Mouse (Mus musculus): Measurements from ENCODE around the gene Hist1h2ac.
"Not testable (repeated sequence)": the region's sequence is repeated elsewhere in the genome, so short reads cannot be mapped to it uniquely, and the experiment has no call there.

The Hist1h2ac gene

GRCm38 (mm10) chr13:23700786-23701520, 17.2 kb upstream of the Hist1h2ac start:
- DNase-seq (ENCODE audit: low spot score in 2 of 2) = peak; percentile 54 to 82

GRCm38 (mm10) chr13:23699767-23700166, 16.0 kb upstream of the Hist1h2ac start:
- no peak for DNase-seq (ENCODE audit: low spot score in 2 of 2)

- DNase-seq (ENCODE audit: low spot score in 2 of 2) = no peak
These were observed 15.2 kb upstream of the Hist1h2ac start for GRCm38 (mm10) chr13:23698996-23699395.

GRCm38 (mm10) chr13:23698300-23698693, 14.5 kb upstream of the Hist1h2ac start, which contains the start of gene Hist1h4c:
Gene Hist1h4c, minus strand, starts transcription at chr13:23698454.
- peak; percentile 100 for DNase-seq (ENCODE audit: low spot score in 2 of 2)

- peak; percentile 34 to 46 for DNase-seq (ENCODE audit: low spot score in 2 of 2)
These were observed 13.9 kb upstream of the Hist1h2ac start for GRCm38 (mm10) chr13:23697491-23698299.

- no peak for DNase-seq (ENCODE audit: low spot score in 2 of 2)
These were observed 12.3 kb upstream of the Hist1h2ac start for GRCm38 (mm10) chr13:23696061-23696474.

GRCm38 (mm10) chr13:23695514-23695913, 11.8 kb upstream of the Hist1h2ac start, which contains the start of gene Hist1h1t:
Gene Hist1h1t, plus strand, starts transcription at chr13:23695814.
- no peak for DNase-seq (ENCODE audit: low spot score in 2 of 2)

- no peak for DNase-seq (ENCODE audit: low spot score in 2 of 2)
These were observed 11.2 kb upstream of the Hist1h2ac start for GRCm38 (mm10) chr13:23694956-23695355.

GRCm38 (mm10) chr13:23693856-23694440, 10.2 kb upstream of the Hist1h2ac start:
- no peak for DNase-seq (ENCODE audit: low spot score in 2 of 2)

GRCm38 (mm10) chr13:23689459-23689858, 5.7 kb upstream of the Hist1h2ac start:
- DNase-seq (ENCODE audit: low spot score in 2 of 2) = no peak

GRCm38 (mm10) chr13:23688956-23689355, 5.2 kb upstream of the Hist1h2ac start:
- DNase-seq (ENCODE audit: low spot score in 2 of 2) = no peak

- no peak for DNase-seq (ENCODE audit: low spot score in 2 of 2)
These were observed 4.2 kb upstream of the Hist1h2ac start for GRCm38 (mm10) chr13:23687907-23688306.

- DNase-seq (ENCODE audit: low spot score in 2 of 2) = no peak
These were observed 3.4 kb upstream of the Hist1h2ac start for GRCm38 (mm10) chr13:23687181-23687580.

GRCm38 (mm10) chr13:23685966-23686365, 2.2 kb upstream of the Hist1h2ac start:
- peak in 1 of 2 experiments; percentile 22 for DNase-seq (ENCODE audit: low spot score in 2 of 2)

GRCm38 (mm10) chr13:23685121-23685861, 1.5 kb upstream of the Hist1h2ac start:
- peak; percentile 13 to 24 for DNase-seq (ENCODE audit: low spot score in 2 of 2)

GRCm38 (mm10) chr13:23684295-23684945, 672 bp upstream of the Hist1h2ac start:
- peak; percentile 26 to 63 for DNase-seq (ENCODE audit: low spot score in 2 of 2)

- not testable (repeated sequence) for DNase-seq (ENCODE audit: low spot score in 2 of 2)
These were observed 597 bp downstream of the Hist1h2ac start for GRCm38 (mm10) chr13:23682947-23683754.

- DNase-seq (ENCODE audit: low spot score in 2 of 2) = no peak
These were observed 1.2 kb downstream of the Hist1h2ac start for GRCm38 (mm10) chr13:23682623-23682946.

- DNase-seq (ENCODE audit: low spot score in 2 of 2) = no peak
These were observed 1.7 kb downstream of the Hist1h2ac start for GRCm38 (mm10) chr13:23681990-23682582.

- DNase-seq (ENCODE audit: low spot score in 2 of 2) = no peak
These were observed 21.2 kb downstream of the Hist1h2ac start for GRCm38 (mm10) chr13:23662536-23662935.

All from frontal cortex, postnatal 36 days (tissue).